Mouse (Mus musculus): ENCODE data around the gene Gm12185. TPM values are rescaled to one million over a fixed set of nuclear protein-coding genes. Genes with fewer than 3 reads are reported as not detected.
A peak's percentile ranks its signal among the peaks of the same experiment; 100 is the strongest.
"Not testable (repeated sequence)": the region's sequence is repeated elsewhere in the genome, so short reads cannot be mapped to it uniquely, and the experiment has no call there.

Gene Gm12185
- under 1 TPM; 0.13 to 0.25 TPM for total RNA-seq (2021)
- long read RNA-seq, experiment 1 = 0 reads
- long read RNA-seq, experiment 2 = 0 reads

DNA sequence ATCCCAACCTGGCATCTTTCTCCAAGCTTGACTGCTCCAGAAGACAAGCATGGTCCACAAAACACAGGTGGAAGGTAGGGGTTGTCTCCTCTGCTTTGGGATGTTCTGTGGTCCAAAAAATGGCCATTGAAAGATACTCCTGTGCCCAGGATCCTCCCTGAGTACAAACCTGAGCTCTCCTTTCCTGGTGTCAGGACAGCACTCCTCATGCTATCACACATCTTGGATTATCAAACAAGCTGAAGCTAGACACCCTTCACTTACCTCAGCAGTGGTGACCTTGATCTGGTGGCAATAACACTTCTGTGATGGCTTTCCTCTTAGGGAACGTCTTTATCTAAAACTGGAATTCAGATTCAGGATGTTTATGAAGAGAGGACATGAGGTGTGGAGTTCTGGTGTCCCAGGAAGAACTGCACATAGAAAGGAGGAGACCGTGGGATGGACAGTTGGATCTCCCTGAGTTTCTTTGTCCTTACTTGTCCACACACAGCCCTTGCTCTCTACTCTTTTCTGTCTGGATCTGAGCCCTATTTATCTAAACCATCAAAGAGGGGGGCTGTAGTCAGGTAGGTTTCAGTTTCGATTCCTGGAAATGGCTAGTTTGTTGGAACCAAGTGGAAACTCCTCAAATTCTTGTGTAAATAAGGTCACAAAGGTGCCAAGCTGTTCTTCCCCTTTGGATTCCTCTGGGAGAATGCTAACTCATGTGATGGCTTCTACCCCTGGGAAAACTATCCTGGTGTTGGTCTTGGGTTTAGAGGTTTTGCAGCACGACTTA, at the start of gene Gm12185:
Gene Gm12185, minus strand, starts transcription at position 487 of the 781 bp plus-strand sequence.
- peak within 1 kb of the TSS; percentile 43; the same call in 1 of the 2 replicates for H3K27ac ChIP-seq
- not testable (repeated sequence) for H3K4me3 ChIP-seq; DNase-seq (ENCODE audit: low spot score in 2 of 2)

DNA sequence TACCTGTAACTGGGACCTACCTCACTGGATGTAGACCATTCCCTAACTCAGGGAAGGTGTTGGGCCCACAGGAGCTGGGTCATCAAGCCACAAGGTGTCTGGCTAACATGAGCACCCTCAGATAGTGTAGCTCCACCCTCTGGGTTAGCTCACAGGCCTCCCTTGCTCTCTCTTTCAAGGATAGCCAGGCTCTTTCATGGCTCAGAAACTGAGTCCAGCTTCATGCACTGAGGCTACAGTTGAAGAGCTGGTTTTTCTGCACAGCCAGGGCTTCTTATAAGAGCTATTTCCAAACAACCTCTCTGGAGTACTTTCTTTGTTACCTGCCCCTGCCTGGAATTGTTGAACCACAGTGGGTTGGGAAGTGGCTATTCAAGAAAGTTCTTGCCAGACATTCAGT, 20.0 kb upstream of the Gm12185 start:
- DNase-seq (ENCODE audit: low spot score in 2 of 2); H3K27ac ChIP-seq; H3K4me3 ChIP-seq: not testable (repeated sequence)

GRCm38 (mm10) chr11:49006785-49007184, 14.8 kb upstream of the Gm12185 start:
- not testable (repeated sequence) for H3K4me3 ChIP-seq; DNase-seq (ENCODE audit: low spot score in 2 of 2); H3K27ac ChIP-seq

- H3K4me3 ChIP-seq; H3K27ac ChIP-seq; DNase-seq (ENCODE audit: low spot score in 2 of 2): not testable (repeated sequence)
Measured at GRCm38 (mm10) chr11:49006317-49006716, 14.3 kb upstream of the Gm12185 start.

DNA sequence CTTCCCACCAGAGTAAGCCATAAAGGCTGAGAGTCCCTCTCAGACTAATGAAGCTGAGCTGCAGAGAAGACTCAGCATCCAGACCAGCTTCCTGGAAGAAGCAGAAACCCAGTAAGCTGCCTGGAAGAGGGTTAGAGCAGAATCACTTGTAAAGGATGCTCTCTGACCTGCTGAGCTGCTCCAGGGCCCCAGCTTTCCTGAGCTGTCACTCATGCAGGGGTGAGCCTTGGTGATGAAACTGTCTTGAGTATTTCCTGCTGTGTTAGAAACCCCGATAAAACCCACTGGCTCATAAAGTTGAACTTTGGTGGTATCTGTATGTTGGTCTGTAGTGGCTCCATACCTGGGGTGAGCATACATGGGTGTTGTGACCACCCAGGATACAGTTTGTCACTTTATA, 8.4 kb upstream of the Gm12185 start:
- not testable (repeated sequence) for DNase-seq (ENCODE audit: low spot score in 2 of 2); H3K4me3 ChIP-seq

GRCm38 (mm10) chr11:48994018-48994417, 2.0 kb upstream of the Gm12185 start, which contains the start of gene Tgtp1:
Gene Tgtp1 (minus strand): TSS chr11:48994172.
- not testable (repeated sequence) for H3K27ac ChIP-seq; H3K4me3 ChIP-seq; DNase-seq (ENCODE audit: low spot score in 2 of 2)

More for the DNA sequence above, 8.4 kb upstream of the Gm12185 start:
- H3K27ac ChIP-seq = not testable (repeated sequence)

DNA sequence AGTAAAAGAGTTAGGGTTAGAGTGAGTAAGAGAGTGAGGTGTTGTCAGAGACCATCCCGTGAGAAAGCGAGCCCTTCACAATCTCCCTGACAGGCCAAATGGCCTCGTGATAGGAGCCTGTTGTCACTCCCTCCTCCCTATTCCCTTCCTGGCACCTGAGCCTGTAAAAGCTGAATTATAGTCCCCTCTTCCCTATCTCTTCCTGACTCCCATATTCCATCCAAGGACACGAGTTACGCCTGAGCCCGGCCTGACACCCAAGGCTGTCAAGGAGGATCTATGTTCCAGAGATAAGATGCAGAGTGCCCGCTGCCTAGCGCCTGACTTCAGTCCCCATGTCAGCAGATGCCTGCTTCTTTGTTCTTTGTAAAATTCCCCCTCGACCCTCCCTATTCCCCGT, 1.3 kb upstream of the Gm12185 start:
- not testable (repeated sequence) for H3K4me3 ChIP-seq; DNase-seq (ENCODE audit: low spot score in 2 of 2); H3K27ac ChIP-seq

GRCm38 (mm10) chr11:48989981-48990380, 2.0 kb downstream of the Gm12185 start:
- not testable (repeated sequence) for H3K27ac ChIP-seq; DNase-seq (ENCODE audit: low spot score in 2 of 2); H3K4me3 ChIP-seq

DNA sequence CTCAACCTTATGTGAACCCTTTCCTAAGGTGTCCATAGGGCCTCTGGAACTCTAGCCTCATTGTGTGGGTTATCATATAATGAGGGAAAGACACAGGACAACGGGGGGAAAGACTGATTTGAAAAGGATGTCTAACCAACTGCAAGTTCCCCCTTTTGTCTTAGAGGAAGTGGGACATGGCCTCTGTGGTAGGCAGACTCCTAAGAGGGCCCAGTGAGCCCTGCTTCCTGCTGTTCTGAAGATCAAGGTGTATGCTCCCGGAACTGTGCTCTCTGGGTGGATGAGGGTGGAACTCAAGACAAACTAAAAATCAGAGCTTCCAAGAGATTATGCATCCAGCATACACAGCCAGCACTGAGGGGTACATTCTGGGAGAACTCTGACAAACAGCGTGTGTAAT, 3.8 kb downstream of the Gm12185 start:
- H3K27ac ChIP-seq; H3K4me3 ChIP-seq; DNase-seq (ENCODE audit: low spot score in 2 of 2): not testable (repeated sequence)

GRCm38 (mm10) chr11:48982848-48983247, 9.2 kb downstream of the Gm12185 start:
- not testable (repeated sequence) for H3K4me3 ChIP-seq; DNase-seq (ENCODE audit: low spot score in 2 of 2); H3K27ac ChIP-seq

DNA sequence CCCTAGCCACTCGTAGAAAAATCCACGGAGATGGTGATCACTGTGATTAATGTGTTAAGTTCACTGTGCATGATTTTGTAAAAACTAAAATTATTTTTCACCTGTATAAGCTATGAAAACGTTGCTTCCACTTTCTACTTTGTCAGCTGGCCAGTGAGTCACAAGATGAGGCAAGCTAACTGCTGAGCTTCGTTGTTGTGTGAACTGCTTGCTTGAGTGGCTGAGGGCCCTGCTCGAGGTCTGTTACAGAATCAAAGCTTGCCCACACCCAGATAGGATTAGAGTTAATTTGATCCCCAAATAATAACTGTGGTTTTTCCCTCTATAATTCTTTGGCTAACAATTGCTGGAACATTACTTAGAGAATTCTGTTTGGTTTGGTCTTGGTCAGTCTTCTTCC, 12.0 kb downstream of the Gm12185 start:
- not testable (repeated sequence) for H3K27ac ChIP-seq; DNase-seq (ENCODE audit: low spot score in 2 of 2); H3K4me3 ChIP-seq

DNA sequence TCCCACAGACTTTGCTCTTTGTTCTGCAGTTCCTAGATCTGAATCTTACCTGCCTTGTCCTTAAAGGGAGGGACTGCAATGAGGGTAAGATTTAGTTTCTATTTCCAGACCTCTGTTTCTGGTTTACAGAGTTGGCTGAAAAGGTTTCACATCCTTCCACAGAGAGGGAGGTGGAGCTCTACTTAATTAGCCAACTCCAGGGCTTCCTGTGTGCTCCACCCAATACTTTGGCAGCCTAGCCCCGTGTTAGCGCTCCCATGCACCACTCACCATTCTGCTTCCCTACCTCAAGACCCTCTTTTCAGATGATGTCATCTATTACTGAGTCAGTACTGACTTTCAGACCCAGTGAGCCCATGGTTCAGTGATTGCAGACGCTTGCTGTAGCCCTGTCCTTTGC, 12.8 kb downstream of the Gm12185 start, which contains the start of gene 9930111J21Rik1:
Gene 9930111J21Rik1, minus strand, starts transcription at position 148 of the 400 bp plus-strand sequence.
- not testable (repeated sequence) for H3K27ac ChIP-seq; DNase-seq (ENCODE audit: low spot score in 2 of 2); H3K4me3 ChIP-seq

- not testable (repeated sequence) for H3K27ac ChIP-seq
Measured at GRCm38 (mm10) chr11:48978240-48978939, 13.6 kb downstream of the Gm12185 start, which contains the start of gene Olfr56. Gene Olfr56 (plus strand): TSS chr11:48978889.

DNA sequence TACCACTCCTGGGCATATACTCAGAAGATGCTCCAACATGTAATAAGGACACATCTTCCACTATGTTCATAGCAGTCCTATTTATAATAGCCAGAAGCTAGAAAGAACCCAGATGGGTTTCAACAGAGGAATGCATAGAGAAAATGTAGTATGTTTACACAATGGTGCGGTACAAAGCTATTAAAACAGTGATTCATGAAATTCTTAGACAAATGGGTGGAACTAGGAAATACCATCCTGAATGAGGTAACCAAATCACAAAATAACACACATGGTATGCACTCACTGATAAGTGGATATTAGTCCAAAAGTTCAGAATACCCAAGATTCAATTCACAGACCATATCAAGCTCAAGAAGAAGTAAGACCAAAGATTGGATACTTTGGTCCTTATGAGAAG, 17.3 kb downstream of the Gm12185 start:
- DNase-seq (ENCODE audit: low spot score in 2 of 2); H3K27ac ChIP-seq; H3K4me3 ChIP-seq: not testable (repeated sequence)

More at GRCm38 (mm10) chr11:48978240-48978939, 13.6 kb downstream of the Gm12185 start, which contains the start of gene Olfr56:
- not testable (repeated sequence) for DNase-seq (ENCODE audit: low spot score in 2 of 2); H3K4me3 ChIP-seq

DNA sequence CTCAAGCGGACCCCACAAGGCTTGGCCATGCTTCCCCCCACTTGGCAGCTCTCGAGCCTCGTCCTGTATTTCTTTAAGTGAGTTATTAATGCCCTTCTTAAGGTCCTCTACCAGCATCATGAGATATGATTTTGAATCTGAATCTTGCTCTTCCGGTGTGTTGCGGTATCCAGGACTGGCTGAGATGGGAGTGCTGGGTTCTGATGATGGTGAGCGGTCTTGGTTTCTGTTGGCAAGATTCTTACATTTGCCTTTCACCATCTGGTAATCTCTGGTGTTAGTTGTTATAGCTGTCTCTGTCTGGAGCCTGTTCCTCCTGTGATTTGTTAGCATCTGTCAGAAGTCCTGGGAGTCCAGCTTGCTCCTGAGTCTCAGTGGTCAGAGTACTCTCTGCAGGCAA, 45.9 kb downstream of the Gm12185 start, which contains the start of gene Psme2b:
Gene Psme2b, minus strand, starts transcription at position 101 of the 400 bp plus-strand sequence.
- not testable (repeated sequence) for DNase-seq (ENCODE audit: low spot score in 2 of 2); H3K27ac ChIP-seq; H3K4me3 ChIP-seq

DNA sequence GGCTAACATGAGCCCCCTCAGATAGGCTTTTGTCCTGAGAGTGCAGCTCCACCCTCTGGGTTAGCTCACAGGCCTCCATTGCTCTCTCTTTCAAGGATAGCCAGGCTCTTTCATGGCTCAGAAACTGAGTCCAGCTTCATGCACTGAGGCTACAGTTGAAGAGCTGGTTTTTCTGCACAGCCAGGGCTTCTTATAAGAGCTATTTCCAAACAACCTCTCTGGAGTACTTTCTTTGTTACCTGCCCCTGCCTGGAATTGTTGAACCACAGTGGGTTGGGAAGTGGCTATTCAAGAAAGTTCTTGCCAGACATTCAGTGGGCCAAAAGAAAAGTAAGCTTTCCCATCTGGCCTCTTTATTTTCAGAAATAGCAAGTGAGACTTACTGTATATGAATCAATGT, 52.7 kb downstream of the Gm12185 start:
- not testable (repeated sequence) for H3K4me3 ChIP-seq; DNase-seq (ENCODE audit: low spot score in 2 of 2); H3K27ac ChIP-seq

GRCm38 (mm10) chr11:48935291-48935690, 56.7 kb downstream of the Gm12185 start:
- DNase-seq (ENCODE audit: low spot score in 2 of 2); H3K4me3 ChIP-seq; H3K27ac ChIP-seq: not testable (repeated sequence)

DNA sequence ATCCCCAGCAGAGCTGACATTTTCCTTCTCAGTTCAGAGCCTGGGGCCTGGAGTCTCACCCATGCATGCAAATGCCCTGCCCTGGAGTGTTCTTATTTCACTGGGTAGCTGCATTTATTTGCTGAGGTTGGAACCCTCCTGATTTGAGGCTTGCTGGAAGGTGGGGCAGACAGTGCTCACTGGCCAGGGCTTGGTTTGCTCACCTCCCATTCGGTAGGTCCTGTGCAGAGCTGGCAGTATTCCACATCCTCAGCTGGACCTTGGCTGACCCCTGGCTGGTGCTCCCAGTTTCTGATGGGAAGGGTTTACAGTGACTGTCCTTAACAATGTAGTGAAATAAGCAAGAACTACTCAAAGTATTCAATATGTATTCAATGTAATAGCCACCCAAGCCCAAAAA, 58.1 kb downstream of the Gm12185 start:
- not testable (repeated sequence) for H3K27ac ChIP-seq

GRCm38 (mm10) chr11:48933422-48933821, 58.6 kb downstream of the Gm12185 start:
- H3K4me3 ChIP-seq; DNase-seq (ENCODE audit: low spot score in 2 of 2); H3K27ac ChIP-seq: not testable (repeated sequence)

More for the DNA sequence above, 58.1 kb downstream of the Gm12185 start:
- H3K4me3 ChIP-seq; DNase-seq (ENCODE audit: low spot score in 2 of 2): not testable (repeated sequence)

All from layer of hippocampus, adult 2 months (tissue).